Mouse (Mus musculus): ENCODE results near the gene Pnkp.

DNA sequence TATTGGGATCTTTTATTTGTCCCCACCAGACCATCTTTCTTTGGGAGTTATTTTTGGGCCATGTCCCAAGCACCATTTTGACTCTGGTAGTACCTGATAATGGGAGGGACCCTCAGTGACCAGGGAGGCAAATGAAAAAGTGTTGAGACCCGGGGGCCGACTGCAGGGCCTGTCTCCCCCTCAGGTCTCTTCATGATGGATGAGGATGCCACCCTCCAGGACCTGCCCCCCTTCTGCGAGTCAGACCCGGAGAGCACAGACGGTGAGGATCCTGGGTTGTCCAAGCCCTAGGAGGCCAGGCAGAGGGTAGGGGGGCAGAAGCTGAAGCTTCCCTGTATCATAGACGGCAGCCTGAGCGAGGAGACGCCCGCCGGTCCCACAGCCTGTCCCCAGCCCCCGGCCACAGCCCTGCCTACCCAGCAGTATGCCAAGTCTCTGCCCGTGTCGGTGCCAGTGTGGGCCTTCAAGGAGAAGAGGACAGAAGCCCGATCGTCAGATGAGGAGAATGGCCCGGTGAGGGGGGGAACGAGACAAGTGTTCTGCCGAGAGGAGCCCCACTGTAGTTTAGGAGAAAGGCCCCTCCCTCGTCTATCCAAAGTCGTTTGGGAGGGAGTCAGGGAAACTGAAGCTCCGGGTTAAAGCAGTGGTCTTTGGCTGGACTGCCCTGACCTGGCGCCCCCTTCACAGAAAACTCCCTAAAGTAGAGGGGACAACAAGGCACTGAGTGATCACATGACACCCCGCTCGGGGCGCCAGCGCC, 3.2 kb upstream of the Pnkp start:
- TF ChIP-seq EP300 (IDR thresholded peaks at IDR 0.05) = no peak
- no peak for TF ChIP-seq CTCF (IDR thresholded peaks at IDR 0.05)

Data from lung, postnatal 0 days (tissue).